Mouse (Mus musculus) urinary bladder, postnatal 10 days (tissue): ENCODE results near the gene Wdr95.
"Not testable (repeated sequence)": the region's sequence is repeated elsewhere in the genome, so short reads cannot be mapped to it uniquely, and the experiment has no call there.

Source experiments
- DNase-seq: peaks from one replicate; pipeline ENCODE4 v3.0.0; 2022; ENCODE audit warnings: low spot score

Wdr95 gene

GRCm38 (mm10) chr5:149517116-149517515 is 11.4 kb upstream of the Wdr95 start:
- no peak for DNase-seq

- DNase-seq = no peak
These were observed 7.7 kb upstream of the Wdr95 start for GRCm38 (mm10) chr5:149520806-149521205.

GRCm38 (mm10) chr5:149523856-149524241 is 4.6 kb upstream of the Wdr95 start:
- no peak for DNase-seq

DNA sequence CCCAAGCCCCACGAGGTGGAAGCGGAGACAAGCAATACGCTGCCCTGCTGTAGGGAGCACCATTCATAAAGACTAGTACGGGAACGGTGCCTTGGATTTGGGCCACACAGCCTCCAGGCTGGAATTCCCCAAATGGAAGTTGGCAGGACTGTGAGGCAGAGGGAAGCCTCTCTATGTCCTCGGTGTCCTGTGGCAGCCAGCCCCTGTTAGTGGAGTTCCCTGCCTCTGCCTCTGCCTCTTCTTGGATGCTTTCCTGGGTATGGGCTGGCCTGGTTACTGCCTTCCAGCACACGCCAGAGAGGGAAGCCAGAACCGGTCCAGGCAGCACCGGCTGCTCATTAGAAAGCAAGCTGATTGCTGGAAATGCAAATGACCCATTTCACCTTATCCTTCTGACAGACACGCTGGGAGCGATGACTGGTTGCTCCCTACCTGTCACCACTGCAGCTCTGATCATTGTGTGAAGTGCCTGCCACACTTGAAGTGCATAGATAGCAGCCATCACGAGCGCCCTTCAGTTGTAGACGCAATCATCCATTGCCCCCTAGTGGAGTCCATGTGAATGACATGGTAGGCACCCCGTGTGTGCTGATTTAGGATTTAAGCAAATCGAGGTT is 4.1 kb upstream of the Wdr95 start:
- DNase-seq = peak; percentile 33

DNA sequence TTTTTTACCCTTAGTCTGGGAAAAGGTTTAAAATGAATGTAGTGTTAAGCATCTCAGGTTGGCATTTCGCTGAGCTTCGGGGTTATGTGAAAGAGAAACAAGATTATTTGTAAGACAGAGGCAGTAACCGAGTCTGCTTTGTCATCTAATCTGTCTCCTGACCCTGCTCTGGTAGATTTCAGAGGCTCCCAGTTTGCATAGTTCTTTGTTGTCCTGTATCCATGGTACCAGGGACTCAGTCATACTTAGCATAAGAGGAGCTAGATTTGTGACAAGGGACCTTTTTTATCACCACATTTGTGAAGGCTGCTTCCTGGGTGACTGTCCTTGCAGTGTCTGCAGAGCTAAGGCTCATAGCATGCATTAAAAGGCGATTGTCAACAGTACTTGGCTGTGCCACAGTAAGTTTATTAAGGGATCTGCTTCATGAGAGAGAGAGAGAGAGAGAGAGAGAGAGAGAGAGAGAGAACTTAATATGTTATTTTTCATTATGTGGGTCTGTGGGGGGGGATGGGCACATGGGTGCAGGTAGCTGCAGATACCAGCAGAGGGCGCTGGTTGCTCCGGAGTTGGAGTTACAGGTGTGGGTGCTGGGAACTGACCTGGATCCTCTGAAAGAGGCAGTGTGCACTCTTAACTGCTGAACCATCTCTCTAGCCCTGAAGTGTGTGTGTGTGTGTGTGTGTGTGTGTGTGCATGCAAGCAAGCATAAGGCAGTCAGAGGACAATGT is 3.3 kb upstream of the Wdr95 start:
- no peak for DNase-seq

DNA sequence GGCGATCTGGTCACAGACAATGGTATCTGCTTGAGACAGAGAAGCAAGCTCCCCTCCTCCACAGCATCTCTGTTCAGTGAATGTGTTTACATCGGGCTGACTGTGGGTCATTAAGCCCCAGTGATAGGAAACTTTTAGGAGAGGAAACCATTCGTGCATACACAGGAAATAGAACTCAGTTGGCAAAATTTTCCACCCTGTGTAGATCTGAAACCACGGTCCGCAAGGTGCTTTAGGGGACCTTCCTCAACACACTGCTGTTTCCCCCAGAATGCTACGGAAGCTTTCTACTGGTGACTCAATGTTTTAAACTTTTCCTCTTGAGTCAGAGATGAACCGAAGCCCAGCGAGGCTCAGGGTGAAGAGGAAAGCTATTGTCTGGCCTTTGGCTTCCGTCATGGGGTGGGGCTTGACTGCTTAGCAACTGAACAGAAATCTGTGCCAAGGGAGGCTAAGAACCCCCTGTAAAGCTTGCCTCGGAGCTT is 2.0 kb upstream of the Wdr95 start:
- DNase-seq = no peak

- DNase-seq = not testable (repeated sequence)
These were observed 1.2 kb upstream of the Wdr95 start for GRCm38 (mm10) chr5:149527292-149527691.

GRCm38 (mm10) chr5:149533847-149534246 is 5.4 kb downstream of the Wdr95 start:
- no peak for DNase-seq

GRCm38 (mm10) chr5:149536005-149536404 is 7.5 kb downstream of the Wdr95 start:
- DNase-seq = no peak

- no peak for DNase-seq
These were observed 9.5 kb downstream of the Wdr95 start for GRCm38 (mm10) chr5:149537796-149538511.

DNA sequence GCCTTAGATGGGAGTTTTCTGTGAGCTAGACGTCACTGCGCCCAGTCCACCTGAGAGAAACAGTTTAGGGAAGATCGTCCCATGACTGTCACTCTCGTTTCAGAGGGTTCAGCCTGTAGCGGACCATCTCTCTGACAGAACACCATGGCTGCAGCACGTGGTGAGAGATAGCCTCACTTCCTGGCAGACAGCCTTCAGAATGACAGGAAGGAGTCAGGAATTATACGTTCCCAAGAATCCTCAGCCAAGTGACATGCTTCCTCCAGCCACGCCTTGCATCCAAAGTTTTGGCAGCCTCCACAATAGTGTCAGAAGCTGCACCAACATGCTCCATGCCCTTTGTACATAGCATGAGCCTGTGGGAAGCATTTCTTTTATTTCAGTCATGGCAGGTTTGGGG is 10.1 kb downstream of the Wdr95 start:
- no peak for DNase-seq

- no peak for DNase-seq
These were observed 10.6 kb downstream of the Wdr95 start for GRCm38 (mm10) chr5:149539051-149539450.

DNA sequence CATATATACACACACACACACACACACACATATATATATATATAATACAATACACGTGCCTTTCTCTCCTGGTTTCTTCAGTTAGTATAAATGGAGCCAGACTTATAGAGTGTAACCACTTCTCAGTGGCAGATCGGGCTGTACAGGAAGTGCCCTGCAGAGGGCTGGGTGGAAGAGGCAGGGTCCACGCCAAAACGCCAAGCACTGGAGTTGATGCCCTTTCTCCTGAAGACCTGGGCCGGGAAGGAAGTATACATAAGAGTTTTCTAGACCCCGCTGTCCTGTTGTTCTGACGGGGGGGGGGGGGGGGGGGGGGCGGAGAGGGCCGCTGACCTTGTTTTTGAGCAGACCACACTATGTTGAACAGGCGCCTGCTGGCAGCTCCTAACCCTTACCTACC is 22.7 kb downstream of the Wdr95 start:
- no peak for DNase-seq

- no peak for DNase-seq
These were observed 24.3 kb downstream of the Wdr95 start for GRCm38 (mm10) chr5:149552742-149553141.

DNA sequence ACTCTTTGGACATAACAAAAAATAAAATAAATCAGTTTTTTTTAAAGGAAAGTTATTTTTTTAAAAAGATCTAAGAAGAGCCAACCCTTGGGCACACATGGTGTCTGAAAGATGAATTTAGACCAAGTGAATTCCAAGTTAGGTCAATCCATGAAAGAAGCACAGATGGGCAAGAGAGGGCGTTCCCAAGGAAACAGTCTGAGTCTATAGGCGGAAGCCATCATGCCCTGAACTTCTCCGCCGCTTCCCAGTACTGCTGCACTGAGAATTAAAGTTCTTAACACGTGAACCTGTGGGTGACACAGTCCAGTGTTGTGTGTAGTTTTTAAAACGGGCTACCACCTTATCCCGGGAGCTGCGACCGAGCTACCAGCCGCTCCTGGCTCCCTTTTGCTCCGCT is 24.9 kb downstream of the Wdr95 start:
- DNase-seq = no peak

DNA sequence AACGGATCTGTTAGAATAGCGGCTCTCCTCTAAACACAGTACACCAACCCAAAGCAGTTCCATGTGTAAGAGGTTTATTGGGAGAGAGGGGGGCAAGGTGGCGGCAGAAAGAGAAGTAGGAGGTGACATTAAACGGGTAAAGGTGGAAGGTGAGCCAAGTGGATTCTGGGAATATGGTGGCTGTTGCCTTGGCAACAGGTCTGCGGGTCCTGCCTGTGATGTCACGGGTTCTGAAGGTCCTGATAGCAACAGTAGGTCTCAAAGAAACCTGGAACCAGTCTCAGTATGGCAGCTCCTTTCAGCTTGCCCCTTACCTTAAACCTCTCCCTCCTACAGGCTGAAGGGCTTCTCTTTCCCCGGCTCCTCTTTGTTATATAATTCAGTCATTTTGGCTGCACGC is 25.9 kb downstream of the Wdr95 start:
- DNase-seq = no peak

DNA sequence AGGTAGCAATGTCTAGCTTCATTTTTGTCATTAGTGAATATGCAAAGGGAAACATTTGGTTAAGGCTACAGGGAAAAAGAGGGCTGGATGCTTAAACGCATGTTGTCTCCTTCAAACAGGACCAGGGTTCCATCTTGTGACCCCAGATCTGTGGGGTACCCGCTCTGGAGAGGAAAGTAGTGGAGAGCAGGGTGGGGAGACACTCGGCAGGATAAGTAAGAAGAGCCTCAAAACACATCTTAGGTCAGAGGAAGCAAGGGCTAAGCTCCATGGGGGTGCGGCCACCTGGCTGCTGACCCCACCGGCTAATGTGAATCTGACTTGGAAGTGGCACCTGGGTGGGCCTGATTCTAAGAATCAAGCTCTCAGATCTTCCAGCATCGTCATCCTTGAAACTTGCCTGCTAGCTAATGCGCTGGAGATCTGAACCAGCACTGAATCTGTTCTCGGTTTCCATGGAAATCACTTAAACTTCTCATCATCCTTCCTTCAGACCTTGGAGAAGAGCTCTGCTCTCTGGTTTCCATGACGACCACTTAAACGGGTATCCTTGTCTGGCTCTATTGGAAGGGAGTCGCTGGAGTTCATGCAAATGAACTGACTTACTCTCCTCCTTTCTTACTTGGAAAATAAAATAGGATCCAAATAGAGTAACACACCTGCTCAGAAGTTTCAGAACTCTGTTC is 32.6 kb downstream of the Wdr95 start:
- no peak for DNase-seq

- DNase-seq = no peak
These were observed 37.5 kb downstream of the Wdr95 start for GRCm38 (mm10) chr5:149566026-149566425.

GRCm38 (mm10) chr5:149566957-149567356 is 38.5 kb downstream of the Wdr95 start:
- no peak for DNase-seq

DNA sequence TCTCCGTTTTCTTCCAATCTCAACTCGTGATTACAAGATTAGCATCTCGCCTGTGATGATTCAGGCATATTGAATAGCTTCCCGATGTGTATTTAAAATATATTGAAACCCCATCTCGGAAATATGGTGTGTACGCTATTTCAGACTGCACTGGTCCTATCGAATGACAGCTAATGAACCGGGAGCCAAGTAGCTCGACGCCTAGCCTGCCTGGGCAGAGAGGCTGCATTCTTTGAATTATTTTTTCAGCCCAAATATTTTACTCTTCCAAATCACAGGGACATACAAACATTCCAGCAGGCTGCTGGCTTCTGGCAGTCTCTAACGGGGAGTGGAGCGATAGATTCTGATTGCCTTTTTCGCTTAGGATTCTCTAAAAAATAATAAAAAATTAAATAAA is 40.5 kb downstream of the Wdr95 start:
- DNase-seq = no peak

GRCm38 (mm10) chr5:149576977-149577376 is 48.5 kb downstream of the Wdr95 start:
- no peak for DNase-seq

DNA sequence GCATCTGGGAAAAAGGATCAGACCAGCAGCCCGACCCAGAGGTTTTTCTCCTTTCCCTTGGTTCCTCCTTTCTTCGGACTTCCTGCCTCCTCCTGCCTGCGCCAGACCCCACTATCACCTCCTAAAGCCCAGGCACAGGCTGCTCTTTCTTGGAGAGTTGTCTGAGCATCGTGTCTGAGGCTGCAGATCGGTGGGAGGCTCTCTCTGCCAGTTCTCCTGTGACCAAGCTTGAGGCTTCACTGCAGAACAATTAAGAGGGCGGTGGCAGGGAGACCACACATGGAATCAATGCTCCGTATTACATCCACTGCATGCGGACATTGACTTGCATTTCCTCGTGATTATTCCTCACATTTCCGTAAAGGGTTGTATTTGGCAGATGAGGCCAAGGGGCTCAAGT is 49.0 kb downstream of the Wdr95 start:
- no peak for DNase-seq
